Mouse (Mus musculus): ENCODE results near the gene Olfr1441. TPM values are rescaled to one million over a fixed set of nuclear protein-coding genes. Genes with fewer than 3 reads are reported as not detected.

The Olfr1441 gene
- total RNA-seq, 2 experiments from 2014 or later, result not detected

DNA sequence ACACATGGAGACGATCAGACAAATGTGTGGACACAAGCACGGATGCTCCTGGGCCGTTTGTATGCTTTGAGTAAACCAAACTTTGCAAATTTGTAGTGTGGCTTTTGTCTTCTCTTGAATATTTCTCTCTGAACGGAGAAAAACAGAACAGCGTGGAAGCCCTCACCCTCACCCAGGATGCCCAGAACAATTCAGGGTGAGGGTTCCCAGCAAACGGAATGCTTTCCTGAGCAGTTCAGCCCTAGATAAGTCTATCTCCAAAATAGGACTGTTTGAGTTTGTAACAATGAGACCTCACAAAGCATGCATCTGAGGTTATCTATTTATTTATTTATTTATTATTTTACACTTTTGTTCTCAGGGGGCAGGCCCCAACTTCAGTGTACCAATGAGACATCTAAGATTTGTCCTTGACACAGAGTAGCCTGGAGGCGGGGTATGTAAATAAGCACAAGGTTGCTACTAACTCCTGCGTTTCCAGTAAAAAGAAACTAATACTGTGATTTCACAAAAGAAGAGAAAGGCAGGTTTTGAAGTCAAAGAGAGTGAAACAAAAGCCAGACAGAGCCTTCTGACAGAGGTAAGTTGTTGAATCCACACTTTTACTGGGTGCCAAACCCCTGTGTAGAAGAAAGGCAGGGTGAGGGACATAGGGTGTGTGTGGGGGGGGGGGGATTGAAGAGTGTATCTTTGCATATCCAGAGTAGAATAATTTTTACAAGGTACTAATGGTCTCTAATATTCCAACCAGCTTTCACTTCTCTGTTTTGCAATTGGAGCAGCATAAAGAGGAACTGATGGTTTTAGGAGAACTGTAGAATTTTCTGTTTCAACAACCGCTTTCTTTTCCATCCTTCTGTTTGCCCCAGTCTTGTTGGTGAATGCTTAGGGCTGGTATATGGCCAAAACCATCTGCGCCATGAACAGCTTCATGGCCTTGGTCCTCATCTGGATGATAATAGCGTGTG, 43.3 kb downstream of the Olfr1441 start, which contains the start of gene Mpeg1:
Mpeg1 (plus strand) TSS at position 498 of the 968 bp plus-strand sequence.
- peak; percentile 33 for ATAC-seq (replicated peaks; ENCODE audit: poor library complexity, severe bottlenecking)

DNA sequence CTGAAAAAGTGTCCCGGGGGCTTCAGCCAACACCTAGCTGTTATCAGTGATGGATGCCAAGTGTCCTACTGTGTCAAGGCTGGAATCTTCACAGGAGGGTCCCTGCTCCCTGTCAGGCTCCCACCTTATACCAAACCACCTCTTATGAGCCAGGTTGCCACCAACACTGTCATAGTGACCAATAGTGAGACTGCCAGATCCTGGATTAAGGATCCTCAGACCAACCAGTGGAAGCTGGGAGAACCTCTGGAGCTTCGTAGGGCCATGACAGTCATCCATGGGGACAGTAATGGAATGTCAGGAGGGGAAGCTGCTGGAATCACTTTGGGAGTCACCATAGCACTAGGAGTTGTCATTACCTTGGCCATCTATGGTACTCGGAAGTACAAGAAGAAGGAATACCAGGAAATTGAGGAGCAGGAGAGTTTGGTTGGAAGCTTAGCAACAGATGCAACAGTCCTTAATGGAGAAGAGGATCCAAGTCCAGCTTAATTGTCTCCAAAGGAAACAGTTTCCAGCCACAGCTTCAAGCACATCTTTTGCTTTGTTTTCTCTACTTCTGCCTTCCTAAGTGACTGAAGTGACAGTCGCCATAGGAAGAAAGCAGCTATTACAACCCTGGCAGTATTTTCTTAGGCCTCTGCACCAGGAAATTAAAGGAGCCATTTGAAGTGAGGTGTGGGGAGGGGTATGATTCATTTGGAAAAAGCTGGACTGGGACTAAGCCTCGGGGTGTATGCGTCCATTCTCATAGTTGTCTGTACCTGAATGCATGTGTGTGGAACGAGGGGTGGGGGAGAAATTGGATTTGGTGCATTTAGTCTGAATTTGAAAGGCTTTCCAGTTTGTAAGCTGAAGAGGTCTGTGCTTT, 45.9 kb downstream of the Olfr1441 start:
- no peak for ATAC-seq (replicated peaks; ENCODE audit: poor library complexity, severe bottlenecking)

DNA sequence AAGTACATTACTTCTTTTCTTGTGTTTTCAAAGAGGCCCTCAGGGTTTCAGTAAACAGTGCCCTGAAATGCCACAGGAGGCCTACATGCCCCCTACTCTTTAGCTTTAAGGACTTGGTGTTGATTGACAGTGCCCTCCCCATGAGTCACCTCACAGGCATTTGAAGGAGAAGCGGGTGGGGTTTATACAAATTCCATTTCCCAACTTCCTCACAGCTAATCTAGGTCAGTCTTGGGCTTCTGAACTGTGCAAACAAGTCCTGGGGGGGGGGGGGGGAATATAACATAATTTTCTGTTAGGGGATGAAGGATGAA, 46.4 kb downstream of the Olfr1441 start:
- peak; percentile 45 for ATAC-seq (replicated peaks; ENCODE audit: poor library complexity, severe bottlenecking)

DNA sequence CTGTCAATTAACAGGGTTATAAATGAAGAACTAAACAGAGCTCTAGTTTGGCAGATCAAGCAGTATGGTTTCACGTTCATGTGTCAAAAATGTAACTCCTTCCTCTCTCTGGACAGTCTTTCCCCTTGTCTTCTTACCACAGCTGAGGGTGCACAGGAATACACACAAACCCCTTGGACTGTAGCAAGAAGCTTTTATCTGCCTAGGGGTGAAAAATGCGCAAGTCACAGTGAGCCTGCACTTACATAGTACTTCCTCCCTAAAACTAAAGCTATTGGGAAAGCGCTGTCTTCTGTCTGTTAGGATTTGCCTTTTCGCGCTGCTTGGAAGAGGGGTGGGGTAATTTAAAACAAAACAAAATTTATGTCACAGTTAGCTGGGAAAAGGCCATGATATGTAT, 46.9 kb downstream of the Olfr1441 start:
- peak; percentile 68 for ATAC-seq (replicated peaks; ENCODE audit: poor library complexity, severe bottlenecking)

DNA sequence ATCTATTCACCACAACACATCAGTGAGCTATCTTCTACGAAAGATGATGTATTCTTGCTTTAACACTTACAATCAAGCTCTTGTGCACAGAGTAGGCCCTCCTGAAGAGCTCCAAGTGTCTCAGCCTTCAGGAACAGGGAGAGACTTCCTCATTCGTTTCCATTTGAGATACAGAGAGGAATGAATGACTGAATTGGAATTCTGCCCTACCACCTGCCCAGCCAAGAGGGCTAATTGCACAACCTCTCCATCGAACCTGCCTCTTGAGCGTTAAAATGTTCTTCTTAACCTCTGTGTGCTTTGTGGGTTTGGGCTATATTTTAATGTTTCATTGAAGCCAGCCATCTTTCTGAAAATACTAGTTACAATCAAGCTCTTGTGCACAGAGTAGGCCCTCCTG, 47.4 kb downstream of the Olfr1441 start:
- no peak for ATAC-seq (replicated peaks; ENCODE audit: poor library complexity, severe bottlenecking)

DNA sequence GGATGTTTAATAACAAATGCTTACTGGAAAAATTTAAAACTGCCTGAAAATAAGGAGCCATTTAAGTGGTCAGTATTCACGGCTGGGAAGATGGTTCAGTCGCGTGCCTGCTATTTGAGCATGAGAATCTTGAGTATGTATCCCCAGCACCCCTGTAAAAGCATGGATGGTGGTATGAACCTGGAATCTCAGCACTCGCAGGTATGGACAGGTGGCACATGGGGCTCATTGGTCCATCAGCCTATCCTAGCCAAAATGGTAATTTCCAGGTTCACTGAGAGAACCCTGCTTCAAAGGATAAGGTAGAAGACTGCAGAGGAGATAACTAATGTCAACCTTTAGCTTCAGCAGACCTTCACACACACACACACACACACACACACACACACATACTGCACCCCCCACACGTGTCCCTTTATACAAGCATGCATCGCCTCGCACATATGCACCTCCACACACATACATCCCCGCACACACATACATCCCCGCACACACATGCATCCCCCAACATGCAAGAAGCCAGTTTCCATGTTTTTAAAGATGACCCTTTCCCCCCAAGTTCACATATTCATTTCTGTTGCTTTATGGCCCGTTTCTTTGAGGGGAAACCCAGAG, 48.4 kb downstream of the Olfr1441 start:
- no peak for ATAC-seq (replicated peaks; ENCODE audit: poor library complexity, severe bottlenecking)

DNA sequence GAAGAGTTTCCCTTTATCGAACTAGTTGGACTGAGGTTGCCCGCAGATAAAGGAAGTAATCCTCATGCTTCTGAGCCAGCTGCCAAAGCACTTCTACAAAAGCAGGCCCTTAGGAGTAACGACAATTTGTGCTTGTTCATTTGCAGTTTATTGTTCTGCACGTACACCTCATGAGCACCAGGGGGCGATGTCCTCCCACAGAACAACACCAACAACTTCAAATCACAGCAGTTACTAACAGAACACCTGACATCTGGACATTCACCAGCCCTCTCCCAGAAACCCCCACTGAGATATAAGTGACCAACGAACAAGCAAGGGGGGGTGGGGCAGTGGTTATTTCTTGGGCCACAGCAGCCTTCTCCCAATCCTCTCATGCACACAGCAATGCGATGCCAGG, 49.0 kb downstream of the Olfr1441 start:
- ATAC-seq (replicated peaks; ENCODE audit: poor library complexity, severe bottlenecking), result peak; percentile 53

DNA sequence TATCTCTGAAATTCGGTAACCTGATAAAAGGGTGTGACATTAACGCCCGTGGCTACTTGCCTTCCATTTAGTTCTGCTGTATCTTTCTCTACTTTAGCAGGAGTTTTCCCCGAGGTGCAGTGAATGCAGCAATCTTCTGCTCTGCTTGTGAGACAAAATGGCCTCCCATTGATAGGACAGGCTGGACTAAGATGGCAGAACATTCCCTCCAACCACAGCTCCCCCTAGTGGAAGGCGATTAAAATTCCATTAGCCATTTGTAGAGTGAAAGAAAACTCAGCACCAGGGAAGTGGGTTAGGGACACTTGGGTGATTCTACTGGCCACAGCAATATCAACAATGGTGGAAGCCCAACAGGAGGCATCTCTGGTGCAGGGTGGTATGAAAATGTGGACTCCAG, 50.2 kb downstream of the Olfr1441 start:
- 0 out of 2 replicates have a peak, but pooled peaks have one; percentile 13 for ATAC-seq (replicated peaks; ENCODE audit: poor library complexity, severe bottlenecking)

DNA sequence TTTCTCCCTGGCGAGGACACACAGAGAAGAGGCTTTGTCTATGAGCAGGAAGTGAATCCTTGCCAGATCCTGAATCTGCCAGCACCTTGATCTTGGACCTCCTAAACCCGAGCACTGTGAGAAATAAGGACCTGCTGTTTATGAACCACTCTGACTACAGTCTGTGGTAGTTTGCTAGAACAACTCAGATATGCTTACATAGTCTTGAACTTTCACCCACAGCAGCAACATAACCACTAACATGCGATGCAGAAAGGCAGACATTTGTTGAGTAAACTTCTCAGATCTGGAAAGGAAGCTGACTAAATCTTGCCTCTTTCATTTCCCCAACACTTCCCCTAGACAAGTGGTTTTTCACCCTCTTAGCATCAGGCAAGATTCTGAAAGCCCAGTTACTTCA, 54.6 kb downstream of the Olfr1441 start:
- ATAC-seq (replicated peaks; ENCODE audit: poor library complexity, severe bottlenecking), result peak; percentile 23; the same call in 1 of the 2 replicates

DNA sequence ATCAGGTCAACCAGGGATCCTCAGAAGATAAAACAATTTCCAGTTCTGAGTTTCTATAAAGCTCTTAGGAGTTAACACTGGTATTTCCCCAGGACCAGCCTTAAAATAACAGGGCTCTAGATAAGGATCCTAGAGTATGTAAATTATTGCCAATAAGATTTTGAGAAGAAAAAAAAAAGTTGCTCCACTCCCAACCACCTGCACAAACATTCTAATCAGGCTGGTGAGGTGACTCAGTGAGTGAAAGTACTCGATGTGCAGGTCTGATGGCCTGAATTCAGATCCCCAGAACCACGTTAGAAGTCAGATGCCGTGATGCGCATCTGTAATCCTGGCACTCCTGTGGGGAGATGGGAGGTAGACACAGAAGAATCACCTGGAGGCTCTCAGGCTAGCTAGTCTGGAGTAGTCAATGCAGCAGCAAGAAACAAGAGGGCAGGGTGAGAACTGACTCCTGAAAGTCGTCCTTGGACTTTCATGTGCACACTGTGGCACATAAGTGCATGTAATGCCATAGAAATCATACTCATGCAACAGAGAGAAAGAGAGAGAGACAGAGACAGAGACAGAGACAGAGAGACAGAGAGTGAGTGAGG, 55.2 kb downstream of the Olfr1441 start:
- no peak for ATAC-seq (replicated peaks; ENCODE audit: poor library complexity, severe bottlenecking)

Other genes starting within 250 kb of the Olfr1441 start
- not detected in 2 replicates for gene Olfr1555-ps1, start 247.3 kb upstream of the Olfr1441 start, total RNA-seq (2014; fragmentation: Nextera tagmentation)
- not detected in 2 replicates for gene Olfr1555-ps1, start 247.3 kb upstream of the Olfr1441 start, total RNA-seq (2017)
- not detected in 2 replicates for gene Olfr1431, start 216.8 kb upstream of the Olfr1441 start, total RNA-seq (2014; fragmentation: Nextera tagmentation)
- not detected in 2 replicates for gene Olfr1431, start 216.8 kb upstream of the Olfr1441 start, total RNA-seq (2017)
- gene Olfr1432, start 184.8 kb upstream of the Olfr1441 start, total RNA-seq (2014; fragmentation: Nextera tagmentation), result not detected in 2 replicates
- gene Olfr1432, start 184.8 kb upstream of the Olfr1441 start, total RNA-seq (2017), result not detected in 2 replicates
- gene Olfr262, start 175.8 kb upstream of the Olfr1441 start, total RNA-seq (2014; fragmentation: Nextera tagmentation), result not detected in 2 replicates
- not detected in 2 replicates for gene Olfr262, start 175.8 kb upstream of the Olfr1441 start, total RNA-seq (2017)
- gene Olfr235, start 156.4 kb upstream of the Olfr1441 start, total RNA-seq (2014; fragmentation: Nextera tagmentation), result not detected in 2 replicates
- not detected in 2 replicates for gene Olfr235, start 156.4 kb upstream of the Olfr1441 start, total RNA-seq (2017)
- not detected in 2 replicates for gene Olfr1434, start 137.6 kb upstream of the Olfr1441 start, total RNA-seq (2014; fragmentation: Nextera tagmentation)
- gene Olfr1434, start 137.6 kb upstream of the Olfr1441 start, total RNA-seq (2017), result not detected in 2 replicates
- not detected in 2 replicates for gene Olfr1436, start 118.3 kb upstream of the Olfr1441 start, total RNA-seq (2014; fragmentation: Nextera tagmentation)
- gene Olfr1436, start 118.3 kb upstream of the Olfr1441 start, total RNA-seq (2017), result not detected in 2 replicates
- not detected in 2 replicates for gene Olfr1437, start 92.3 kb upstream of the Olfr1441 start, total RNA-seq (2014; fragmentation: Nextera tagmentation)
- not detected in 2 replicates for gene Olfr1437, start 92.3 kb upstream of the Olfr1441 start, total RNA-seq (2017)
- not detected in 2 replicates for gene Olfr1438-ps1, start 81.5 kb upstream of the Olfr1441 start, total RNA-seq (2014; fragmentation: Nextera tagmentation)
- not detected in 2 replicates for gene Olfr1438-ps1, start 81.5 kb upstream of the Olfr1441 start, total RNA-seq (2017)
- not detected in 2 replicates for gene Olfr1440, start 30.2 kb upstream of the Olfr1441 start, total RNA-seq (2014; fragmentation: Nextera tagmentation)
- gene Olfr1440, start 30.2 kb upstream of the Olfr1441 start, total RNA-seq (2017), result not detected in 2 replicates
- gene Pfpl, start 10.5 kb downstream of the Olfr1441 start, total RNA-seq (2014; fragmentation: Nextera tagmentation), result not detected in 2 replicates
- gene Pfpl, start 10.5 kb downstream of the Olfr1441 start, total RNA-seq (2017), result not detected in 2 replicates
- gene Mpeg1, start 43.3 kb downstream of the Olfr1441 start, total RNA-seq (2014; fragmentation: Nextera tagmentation), result 62.2 and 69.2 TPM in 2 replicates
- 53.0 and 54.8 TPM in 2 replicates for gene Mpeg1, start 43.3 kb downstream of the Olfr1441 start, total RNA-seq (2017)
- gene Dtx4, start 84.0 kb downstream of the Olfr1441 start, total RNA-seq (2014; fragmentation: Nextera tagmentation), result 48.3 and 48.4 TPM in 2 replicates
- gene Dtx4, start 84.0 kb downstream of the Olfr1441 start, total RNA-seq (2017), result 38.7 and 47.3 TPM in 2 replicates
- 156 and 158 TPM in 2 replicates for gene Fam111a, start 128.3 kb downstream of the Olfr1441 start, total RNA-seq (2014; fragmentation: Nextera tagmentation)
- 230 and 279 TPM in 2 replicates for gene Fam111a, start 128.3 kb downstream of the Olfr1441 start, total RNA-seq (2017)
- not detected in 2 replicates for gene Gm4952, start 182.5 kb downstream of the Olfr1441 start, total RNA-seq (2014; fragmentation: Nextera tagmentation)
- not detected in 2 replicates for gene Gm4952, start 182.5 kb downstream of the Olfr1441 start, total RNA-seq (2017)
- not detected in 2 replicates for gene Glyat, start 215.9 kb downstream of the Olfr1441 start, total RNA-seq (2014; fragmentation: Nextera tagmentation)
- not detected in 2 replicates for gene Glyat, start 215.9 kb downstream of the Olfr1441 start, total RNA-seq (2017)

Data from granulocyte monocyte progenitor cell, adult 5-6 weeks (primary cell).